Mouse (Mus musculus): Measurements from ENCODE around the gene Polr1e. TPM values are rescaled to one million over a fixed set of nuclear protein-coding genes. Genes with fewer than 3 reads are reported as not detected.
"Not testable (repeated sequence)": the region's sequence is repeated elsewhere in the genome, so short reads cannot be mapped to it uniquely, and the experiment has no call there.

The Polr1e gene
- total RNA-seq, 2 experiments from 2014 or later, result 3.8 to 4.0 TPM

- no peak for DNase-seq
- TF ChIP-seq CTCF (IDR thresholded peaks at IDR 0.05), result no peak
- intact Hi-C loops (cut with DNase I), result no loop called here
- H3K27ac ChIP-seq, result no peak overlapping the region
- H3K4me3 ChIP-seq, result no peak overlapping the region
These were observed 55.2 kb downstream of the Polr1e start for GRCm38 (mm10) chr4:45073544-45073943.

DNA sequence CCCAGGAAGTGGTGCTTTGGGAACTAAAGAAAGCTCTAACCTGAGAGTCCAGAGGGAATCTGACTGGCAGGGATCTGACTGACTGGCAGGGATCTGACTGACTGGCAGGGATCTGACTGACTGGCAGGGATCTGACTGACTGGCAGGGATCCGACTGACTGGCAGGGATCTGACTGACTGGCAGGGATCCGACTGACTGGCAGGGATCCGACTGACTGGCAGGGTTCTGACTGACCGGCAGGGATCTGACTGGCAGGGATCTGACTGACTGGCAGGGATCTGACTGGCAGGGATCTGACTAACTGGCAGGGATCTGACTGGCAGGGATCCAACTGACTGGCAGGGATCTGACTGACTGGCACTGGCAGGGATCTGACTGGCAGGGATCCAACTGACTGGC, 62.7 kb downstream of the Polr1e start:
- intact Hi-C loops (cut with DNase I), result loop anchor here (5.0 kb wide), 1 partner anchor 64 kb away; the partner anchor contains the start of gene Polr1e

GRCm38 (mm10) chr4:45082951-45083350, 64.6 kb downstream of the Polr1e start:
- H3K27ac ChIP-seq, result no peak overlapping the region

More for the DNA sequence above, 62.7 kb downstream of the Polr1e start:
- H3K4me3 ChIP-seq, H3K27ac ChIP-seq: not testable (repeated sequence)
- peak; percentile 54 for DNase-seq

GRCm38 (mm10) chr4:45083487-45083886, 65.1 kb downstream of the Polr1e start:
- TF ChIP-seq CTCF (IDR thresholded peaks at IDR 0.05), result no peak
- Histone ChIP-seq H3K4me3 (peak overlapping the region; percentile 96), H3K27ac (peak overlapping the region; percentile 85; the same call in 1 of the 2 replicates)
- DNase-seq, result no peak
- intact Hi-C loops (cut with DNase I), result loop anchor here (5.0 kb wide), 1 partner anchor 66 kb away; the partner anchor contains the start of gene Polr1e

More at GRCm38 (mm10) chr4:45082951-45083350, 64.6 kb downstream of the Polr1e start:
- 0 out of 2 replicates have a peak overlapping the region, but pooled peaks have one; percentile 96 for H3K4me3 ChIP-seq
- intact Hi-C loops (cut with DNase I), result loop anchor here (5.0 kb wide), 1 partner anchor 66 kb away; the partner anchor contains the start of gene Polr1e
- TF ChIP-seq CTCF (IDR thresholded peaks at IDR 0.05), result no peak
- no peak for DNase-seq

DNA sequence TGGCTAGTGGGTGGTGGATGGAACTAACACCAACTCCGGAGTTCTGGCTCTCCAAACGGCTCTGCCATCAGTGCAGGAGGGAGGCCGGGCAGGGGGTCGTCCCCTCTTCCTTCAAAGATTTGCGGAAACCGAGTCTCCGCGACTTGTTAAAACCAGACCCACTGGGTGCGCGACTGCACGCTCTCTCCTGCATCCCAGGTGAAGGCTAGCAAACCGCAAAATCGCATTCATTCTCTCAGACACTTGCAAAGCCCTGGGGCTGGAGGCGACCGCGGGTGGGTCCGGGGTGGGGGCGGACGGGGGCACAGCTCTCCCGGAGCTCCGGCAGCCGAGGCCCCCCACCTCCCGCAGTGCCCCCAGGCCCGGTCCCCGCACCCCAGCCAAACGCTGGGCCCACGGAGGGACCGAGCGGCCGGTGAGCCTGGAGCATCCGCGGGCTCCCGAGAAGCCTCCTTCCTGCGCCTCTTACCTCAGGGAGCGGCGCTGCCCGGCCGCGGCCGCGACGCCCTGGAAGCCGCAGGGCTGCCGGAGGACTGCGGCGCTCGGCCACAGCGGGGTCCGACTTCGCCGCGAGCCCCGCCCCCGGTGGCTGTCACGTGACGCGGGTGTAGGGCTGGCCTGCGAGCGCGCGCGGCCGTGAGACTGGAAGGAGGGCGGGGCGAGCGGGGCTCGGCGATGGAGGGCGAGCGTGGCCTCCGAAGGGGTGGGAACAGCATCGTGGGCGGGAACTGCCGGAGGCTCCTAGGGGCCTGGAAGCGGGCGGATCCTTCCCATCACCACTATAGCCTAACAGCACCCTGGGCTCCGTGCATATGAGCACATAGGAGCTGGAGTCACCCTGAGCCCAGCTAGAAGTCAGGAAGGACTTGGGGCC, 65.9 kb downstream of the Polr1e start, which contains the start of gene Fbxo10:
Gene Fbxo10, minus strand, starts transcription at position 584 of the 874 bp plus-strand sequence.
- intact Hi-C loops (cut with DNase I), result loop anchor here (5.0 kb wide), 1 partner anchor 67 kb away; the partner anchor contains the start of gene Polr1e
- Histone ChIP-seq H3K4me3 (peak within 1 kb of the TSS; percentile 96), H3K27ac (peak within 1 kb of the TSS; percentile 85)
- no peak for TF ChIP-seq CTCF (IDR thresholded peaks at IDR 0.05)
- DNase-seq, result peak; percentile 97

DNA sequence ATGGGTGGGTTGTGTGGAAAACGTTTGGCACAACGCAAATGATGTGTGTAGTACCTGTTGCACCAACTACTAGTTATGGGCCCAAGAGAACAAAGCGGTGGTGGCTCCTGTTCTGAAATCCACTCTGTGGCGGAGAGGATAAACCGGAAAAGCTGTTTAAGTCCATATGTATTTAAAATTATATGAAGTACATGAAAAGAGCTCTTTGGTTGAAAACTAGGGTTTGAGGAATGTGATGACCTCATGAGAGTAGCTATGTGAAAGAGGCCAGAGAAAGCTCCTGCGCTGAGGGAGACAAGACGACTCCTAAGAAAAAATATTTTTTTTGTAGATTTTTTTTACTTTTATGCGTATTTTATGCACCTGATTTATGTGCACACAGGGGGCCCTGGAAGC, 66.5 kb downstream of the Polr1e start:
- intact Hi-C loops (cut with DNase I), result loop anchor here (5.0 kb wide), 1 partner anchor 68 kb away; the partner anchor contains the start of gene Polr1e
- Histone ChIP-seq H3K4me3 (peak overlapping the region; percentile 96), H3K27ac (peak overlapping the region; percentile 48)
- no peak for TF ChIP-seq CTCF (IDR thresholded peaks at IDR 0.05)
- DNase-seq, result no peak

Other genes with a start within 250 kb of the Polr1e start
- gene Grhpr, start 37.2 kb upstream of the Polr1e start, total RNA-seq (2021), result 10 to 100 TPM; 23.9 to 24.7 TPM
- gene Zbtb5, start 6.2 kb upstream of the Polr1e start, total RNA-seq (2021), result 1 to 10 TPM; 2.3 to 3.0 TPM
- gene Fbxo10, start 66.0 kb downstream of the Polr1e start, total RNA-seq (2021), result 1 to 10 TPM; 2.2 to 2.3 TPM
- 10 to 100 TPM; 70.2 to 99.3 TPM for gene Tomm5, start 89.5 kb downstream of the Polr1e start, total RNA-seq (2021)
- gene Frmpd1, start 166.3 kb downstream of the Polr1e start, total RNA-seq (2021), result under 1 TPM; 0.06 to 0.38 TPM

Measured in gastrocnemius, adult 2 months (tissue).